ENCODE assay signal across 8 mouse cellular contexts in genomic region chr3:96629729-96630600, GRCm38 (mm10). TPM values are rescaled to one million over a fixed set of nuclear protein-coding genes. Genes with fewer than 3 reads are reported as not detected.
A peak's percentile ranks its signal among the peaks of the same experiment; 100 is the strongest.
DNase-seq lines count a peak whose midpoint lies in the region; ATAC-seq lines count a peak whose summit lies in the region.

Gene Rbm8a, plus strand, starts transcription at chr3:96629933.

- DNase-seq in Muller cell, postnatal 12 days (ENCODE audit: inconsistent ontology term), result peak; percentile 93
- DNase-seq in cerebellum, adult 9-11 months, result peak; percentile 97
- peak; percentile 96 to 99 for DNase-seq in frontal cortex, adult 2 months (ENCODE audit: extremely low spot score in 1 of 2, low spot score in 1 of 2)
- peak; percentile 98 for DNase-seq in hindbrain, embryonic 11.5 days (ENCODE audit: low spot score)
- DNase-seq in layer of hippocampus, postnatal 10 days (ENCODE audit: low spot score in 2 of 2), result peak; percentile 96 to 97
- peak; percentile 98 for DNase-seq in lung, postnatal 10 days
- peak; percentile 92 for DNase-seq in ovary, postnatal 36 days (ENCODE audit: low spot score)
- peak; percentile 94 for DNase-seq in thymus, postnatal 25 days

- H3K9ac ChIP-seq in hindbrain, embryonic 11.5 days (ENCODE audit: low read depth, low read length), result peak within 1 kb of the TSS; percentile 79

- no peaks in the 10 kb centered on the region for H3K27me3 ChIP-seq in hindbrain, embryonic 11.5 days (ENCODE audit: control insufficient read depth, insufficient read depth, low read length)

- under 1% methylated on average over 48 of the region's 48 CpGs for WGBS in hindbrain, embryonic 11.5 days

- H3K4me3 ChIP-seq in hindbrain, embryonic 11.5 days (ENCODE audit: low read depth, low read length), result peak within 1 kb of the TSS; percentile 73

- ATAC-seq in hindbrain, embryonic 11.5 days (ENCODE audit: low FRiP score), result peak; percentile 94

- no peaks in the 10 kb centered on the region; the same call in 1 of the 2 replicates for H3K4me1 ChIP-seq in hindbrain, embryonic 11.5 days (replicated peaks; ENCODE audit: control insufficient read depth, insufficient read depth, low read length)

- peak within 1 kb of the TSS; percentile 78 for H3K4me2 ChIP-seq in hindbrain, embryonic 11.5 days (replicated peaks; ENCODE audit: low read depth, low read length)

- H3K9me3 ChIP-seq in hindbrain, embryonic 11.5 days (ENCODE audit: control insufficient read depth, low read length), result no peaks in the 10 kb centered on the region

- peaks cover 2% of the 10 kb centered on the region; the same call in 1 of the 2 replicates for H3K36me3 ChIP-seq in hindbrain, embryonic 11.5 days (ENCODE audit: control insufficient read depth, insufficient read depth, low read length)

- peak within 1 kb of the TSS; percentile 56; the same call in 1 of the 2 replicates for H3K27ac ChIP-seq in hindbrain, embryonic 11.5 days (ENCODE audit: low read depth, low read length)

RNA-seq across cellular contexts. Expression of gene Rbm8a, which starts in this region (rescaled TPM):
- 37.4 and 40.3 TPM in 2 replicates for polyA plus RNA-seq in frontal cortex, adult 2 months (2012; rRNA removed)
- polyA plus RNA-seq in hindbrain, embryonic 11.5 days (2014; fragmentation: Nextera tagmentation; extraction: Ambion mirVana), result 172 and 178 TPM in 2 replicates
- total RNA-seq in layer of hippocampus, postnatal 10 days (2021), result 10 to 100 TPM; 69.9 to 75.6 TPM

Comparison
In these comparisons a context has a peak if more than half of its experiments do, and no peak if none do; other contexts are left out.
1. Peak in every context shown above with its lines: DNase-seq, ATAC-seq, H3K4me3 ChIP-seq and H3K27ac ChIP-seq.